Mouse (Mus musculus): Measurements from ENCODE around the gene Pram1. TPM values are rescaled to one million over a fixed set of nuclear protein-coding genes. Genes with fewer than 3 reads are reported as not detected.

Pram1 gene
- polyA plus RNA-seq, 1 experiment: not detected

DNA sequence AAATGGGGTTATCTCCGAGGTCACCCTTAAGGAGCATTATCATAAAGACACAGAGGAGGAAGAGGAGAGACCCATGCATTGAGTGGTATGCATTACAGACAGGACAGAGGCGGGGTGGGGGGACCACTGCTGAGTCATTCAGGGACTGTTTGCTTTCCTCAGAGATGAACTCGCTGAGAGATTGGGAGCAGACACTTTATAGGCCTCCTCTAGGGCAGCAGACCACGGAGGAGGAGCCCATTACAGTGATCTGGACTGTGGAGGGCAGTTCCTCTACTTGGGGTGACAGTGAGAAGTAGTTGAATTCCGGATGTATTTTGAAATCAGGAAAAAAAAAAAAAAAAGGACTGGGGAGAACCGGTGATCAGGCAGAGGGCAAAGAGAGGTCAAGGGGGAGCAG, 1.9 kb downstream of the Pram1 start:
- no peak for TF ChIP-seq GATA1 (IDR thresholded peaks at IDR 0.05; ENCODE audit: low read length)

DNA sequence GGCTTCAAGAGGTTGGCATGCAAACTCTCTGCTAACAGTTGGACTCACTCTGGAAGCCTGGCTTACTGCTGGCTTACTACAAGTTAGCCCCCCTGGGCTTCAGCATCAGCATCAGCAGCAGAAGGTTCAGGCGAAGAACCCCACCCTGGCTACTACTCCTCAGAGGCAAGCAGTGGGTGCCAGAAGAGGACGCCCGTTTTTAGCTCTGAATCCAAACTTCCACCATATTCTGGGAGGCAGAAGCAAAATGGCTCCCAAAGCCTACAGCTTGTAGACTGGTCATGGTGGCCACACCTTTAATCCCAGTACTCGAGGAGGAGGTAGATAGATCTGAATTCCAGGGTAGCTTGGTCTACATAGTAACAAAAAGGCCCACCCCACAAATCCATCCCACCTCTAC, 6.2 kb downstream of the Pram1 start:
- TF ChIP-seq GATA1 (IDR thresholded peaks at IDR 0.05; ENCODE audit: low read length): no peak

DNA sequence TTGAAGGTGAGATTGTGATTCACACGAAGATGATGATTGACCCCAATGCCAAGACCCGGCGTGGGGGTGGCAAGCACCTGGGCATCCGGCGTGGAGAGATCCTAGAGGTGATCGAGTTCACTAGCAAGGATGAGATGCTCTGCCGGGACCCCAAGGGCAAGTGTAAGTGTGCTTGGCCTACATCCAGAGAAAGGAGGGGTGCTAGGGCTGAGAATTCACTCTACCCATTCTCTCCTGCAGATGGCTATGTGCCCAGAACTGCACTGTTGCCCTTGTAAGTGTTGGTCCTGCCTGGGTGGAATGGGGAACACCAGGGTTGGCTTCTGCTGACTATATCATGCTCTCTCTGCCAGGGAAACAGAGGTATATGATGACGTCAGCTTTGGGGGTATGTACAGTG, 7.2 kb downstream of the Pram1 start:
- TF ChIP-seq GATA1 (IDR thresholded peaks at IDR 0.05; ENCODE audit: low read length): no peak

DNA sequence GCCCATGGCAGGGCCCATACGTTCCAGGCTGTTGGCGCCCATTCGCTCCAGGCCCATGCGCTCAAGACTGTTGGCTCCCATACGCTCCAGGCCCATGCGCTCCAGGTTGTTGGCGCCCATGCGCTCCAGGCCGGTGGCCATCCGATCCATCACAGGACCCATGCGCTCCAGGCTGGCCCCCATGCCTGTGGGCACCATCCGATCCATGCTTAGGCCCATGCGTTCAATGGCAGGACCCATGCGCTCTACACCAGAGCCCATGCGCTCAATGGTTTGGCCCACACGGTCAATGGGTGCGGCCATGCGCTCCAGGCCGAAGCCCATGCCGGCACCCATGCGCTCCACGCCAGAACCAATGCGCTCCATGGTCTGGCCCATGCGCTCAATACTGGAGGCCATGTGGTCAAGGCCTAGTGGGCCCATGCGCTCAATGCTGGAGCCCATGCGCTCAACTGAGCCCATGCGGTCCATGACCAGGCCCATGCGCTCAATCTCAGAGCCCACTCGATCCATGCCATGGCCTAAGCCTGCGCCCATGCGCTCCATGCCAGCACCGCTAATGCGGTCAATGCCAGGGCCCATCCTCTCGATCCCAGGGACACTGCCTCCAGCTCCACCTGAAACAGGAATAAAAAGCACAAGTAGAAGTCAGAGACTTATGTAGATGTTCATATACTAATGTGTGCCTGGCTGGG, 12.1 kb downstream of the Pram1 start:
- no peak for TF ChIP-seq GATA1 (IDR thresholded peaks at IDR 0.05; ENCODE audit: low read length)

DNA sequence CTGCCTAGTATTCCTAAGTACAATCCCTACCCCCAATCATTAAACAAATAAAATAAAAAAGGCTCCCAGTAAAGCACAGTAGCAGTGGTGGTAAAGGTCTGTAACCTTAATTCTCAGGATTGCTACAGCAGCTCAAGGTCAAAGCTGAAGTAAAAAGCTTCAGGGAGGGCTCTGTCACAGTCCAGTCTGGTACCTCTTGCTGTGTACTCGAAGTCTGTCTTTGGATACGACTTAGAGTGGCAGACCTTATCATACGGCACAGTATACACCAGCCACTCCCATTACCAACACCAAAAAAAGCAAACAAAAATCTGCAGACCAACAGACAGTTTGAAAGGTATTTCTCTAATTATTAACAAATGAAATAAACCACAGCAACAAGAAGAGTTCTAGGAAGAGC, 29.0 kb downstream of the Pram1 start:
- no peak for TF ChIP-seq GATA1 (IDR thresholded peaks at IDR 0.05; ENCODE audit: low read length)

DNA sequence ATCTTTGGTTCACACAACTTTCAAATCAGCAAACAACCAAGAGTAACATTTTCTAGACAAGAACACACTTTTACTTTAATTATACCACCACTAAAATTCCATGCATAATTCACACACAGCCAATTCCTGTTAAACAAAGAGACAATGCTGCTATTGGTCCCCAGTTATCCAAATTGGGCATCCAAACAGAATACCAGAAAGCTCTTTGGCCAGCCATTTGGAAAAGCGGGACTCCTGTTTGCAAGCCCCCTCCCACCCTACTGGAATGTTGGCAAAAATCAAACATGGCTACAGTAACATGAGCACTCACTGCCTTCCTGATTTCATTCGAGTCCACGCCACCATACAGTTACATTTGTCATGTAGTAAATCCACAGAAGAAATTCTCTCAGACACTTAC, 31.8 kb downstream of the Pram1 start:
- no peak for TF ChIP-seq GATA1 (IDR thresholded peaks at IDR 0.05; ENCODE audit: low read length)

DNA sequence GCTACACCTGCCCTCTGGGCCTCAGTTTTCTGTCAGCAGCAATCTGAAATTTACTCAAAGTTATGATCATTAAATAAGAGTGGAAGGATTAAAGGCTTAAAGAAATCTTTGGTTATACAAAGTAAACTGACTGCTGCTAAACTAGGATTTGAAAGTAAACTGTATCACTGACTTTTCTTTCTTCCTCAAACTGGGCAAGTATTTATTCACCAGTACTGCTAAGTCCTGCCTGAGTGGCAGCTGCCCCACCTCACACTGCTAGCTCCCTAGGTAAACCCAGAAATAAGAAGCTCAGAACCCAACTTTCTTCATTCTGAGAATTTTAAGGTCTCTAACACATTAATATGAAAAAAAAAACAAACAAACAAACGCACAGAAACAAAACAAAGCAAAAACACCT, 36.0 kb downstream of the Pram1 start:
- TF ChIP-seq GATA1 (IDR thresholded peaks at IDR 0.05; ENCODE audit: low read length): no peak

DNA sequence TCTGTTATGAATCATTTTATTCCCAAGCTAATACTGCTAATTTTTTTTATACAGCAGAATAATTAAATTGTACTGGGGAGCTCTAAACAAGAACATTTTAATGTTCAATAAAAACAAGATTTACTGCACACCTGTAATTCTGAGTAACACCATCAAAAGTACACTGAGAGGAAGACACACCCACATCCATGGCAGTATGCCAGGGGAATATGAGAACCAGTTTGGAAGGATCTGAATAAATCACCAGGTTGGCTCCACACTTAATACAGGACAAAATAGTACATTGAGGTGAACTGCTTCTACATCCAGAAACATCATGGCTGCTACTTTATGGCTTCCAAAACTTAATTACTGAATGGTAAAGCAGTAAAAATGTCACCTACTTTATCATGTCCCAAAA, 37.6 kb downstream of the Pram1 start:
- TF ChIP-seq GATA1 (IDR thresholded peaks at IDR 0.05; ENCODE audit: low read length): no peak

DNA sequence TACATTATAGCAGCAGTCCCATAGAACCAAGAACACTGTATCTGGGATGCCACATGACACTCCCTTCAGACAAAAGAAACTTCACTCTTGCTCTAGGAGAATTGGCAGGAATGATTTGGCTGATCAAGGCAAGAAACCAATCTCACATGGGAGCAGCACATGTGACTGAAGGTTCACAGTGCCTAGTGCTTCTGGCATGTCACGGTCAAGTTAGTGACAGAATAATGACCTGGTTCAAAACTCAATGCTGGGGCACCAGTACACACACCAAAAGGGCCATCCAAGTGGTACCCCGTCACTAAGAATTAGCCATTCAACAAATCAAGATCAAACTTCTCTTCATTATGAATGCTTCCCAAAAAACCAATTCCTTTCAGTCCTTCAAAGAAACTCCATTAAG, 38.2 kb downstream of the Pram1 start:
- no peak for TF ChIP-seq GATA1 (IDR thresholded peaks at IDR 0.05; ENCODE audit: low read length)

DNA sequence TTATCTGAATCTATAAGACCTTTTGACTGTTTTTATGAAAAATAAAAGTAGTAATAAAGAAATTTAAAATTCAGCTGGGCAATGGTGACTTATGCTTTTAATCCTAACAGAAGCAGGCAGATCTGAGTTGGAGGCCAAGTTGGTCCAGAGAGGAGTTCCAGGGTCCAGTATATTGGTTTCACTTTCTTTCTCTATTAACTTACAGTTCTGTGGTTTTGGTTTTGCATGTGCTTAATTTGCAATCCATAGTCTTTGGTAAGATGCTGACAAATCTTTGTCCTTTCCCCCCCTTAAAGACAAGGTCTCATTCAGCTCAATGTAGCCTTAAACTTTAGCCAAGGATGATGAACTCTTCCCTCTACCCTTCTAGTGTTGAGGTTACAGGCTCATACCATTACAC, 40.9 kb downstream of the Pram1 start:
- no peak for TF ChIP-seq GATA1 (IDR thresholded peaks at IDR 0.05; ENCODE audit: low read length)

DNA sequence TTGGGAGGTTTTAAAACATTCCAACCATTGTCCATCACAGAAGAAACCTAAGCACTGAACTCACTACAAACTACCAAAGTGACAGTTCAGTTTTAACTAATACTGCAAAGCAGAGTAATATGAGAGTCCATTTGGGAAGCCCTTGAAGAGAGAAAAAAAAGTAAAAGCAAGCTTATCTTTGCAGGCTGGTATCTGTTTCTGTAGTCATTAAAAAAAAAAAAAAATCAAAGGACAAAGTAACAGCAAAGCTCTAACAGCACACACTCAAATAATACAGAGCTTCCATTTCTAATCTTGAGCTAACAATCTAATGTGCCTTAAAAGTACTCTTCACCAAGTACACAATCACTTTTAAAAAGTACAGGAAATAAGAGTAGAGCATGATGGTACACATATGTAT, 43.9 kb downstream of the Pram1 start:
- TF ChIP-seq GATA1 (IDR thresholded peaks at IDR 0.05; ENCODE audit: low read length): no peak

DNA sequence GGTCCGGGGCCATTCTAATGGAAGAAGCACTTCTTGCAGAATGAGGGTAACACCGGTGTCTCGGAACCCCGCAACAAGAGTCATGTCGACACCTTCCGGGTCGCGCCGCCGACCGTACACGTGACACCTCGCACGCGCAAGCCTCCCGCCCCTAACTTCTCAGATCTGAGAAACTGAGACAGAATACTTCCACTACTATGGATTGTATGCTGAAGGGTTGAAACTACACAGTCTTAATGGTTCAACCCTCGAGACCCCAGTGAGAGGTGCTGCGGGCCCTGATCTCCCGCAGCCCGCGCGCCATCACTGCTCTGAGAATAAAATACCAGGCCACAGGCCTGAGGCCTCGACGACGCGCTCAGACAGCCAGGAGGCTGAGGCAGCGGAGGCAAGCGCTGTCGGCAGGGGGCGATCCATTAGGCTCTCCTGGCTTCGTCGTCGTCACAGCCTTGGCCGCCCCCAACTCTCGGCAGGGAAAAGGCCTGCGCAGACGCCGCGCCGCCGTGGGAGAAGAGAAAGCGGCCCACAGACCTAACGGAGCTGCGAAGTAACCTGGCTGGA, 46.9 kb downstream of the Pram1 start:
- no peak for TF ChIP-seq GATA1 (IDR thresholded peaks at IDR 0.05; ENCODE audit: low read length)

DNA sequence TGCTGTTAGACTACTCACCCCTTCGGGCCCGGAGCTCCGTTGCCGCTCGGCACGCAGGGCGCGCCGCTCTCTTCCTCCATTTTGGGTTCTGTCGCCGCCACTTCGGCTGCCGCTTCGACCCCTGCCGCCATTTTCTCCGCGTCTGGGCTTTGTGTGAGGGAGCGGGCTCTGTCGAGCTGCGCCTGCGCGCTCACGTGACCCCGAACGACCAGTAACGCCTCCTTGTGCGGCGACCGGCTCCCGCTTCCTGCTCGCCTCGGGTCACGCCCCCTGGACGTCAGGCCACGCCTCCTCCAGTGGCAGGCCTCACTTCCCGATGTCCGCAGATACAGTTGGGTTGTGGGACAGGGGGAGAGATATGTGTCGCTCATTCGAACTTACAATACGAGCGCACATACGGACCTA, 47.4 kb downstream of the Pram1 start:
- no peak for TF ChIP-seq GATA1 (IDR thresholded peaks at IDR 0.05; ENCODE audit: low read length)

DNA sequence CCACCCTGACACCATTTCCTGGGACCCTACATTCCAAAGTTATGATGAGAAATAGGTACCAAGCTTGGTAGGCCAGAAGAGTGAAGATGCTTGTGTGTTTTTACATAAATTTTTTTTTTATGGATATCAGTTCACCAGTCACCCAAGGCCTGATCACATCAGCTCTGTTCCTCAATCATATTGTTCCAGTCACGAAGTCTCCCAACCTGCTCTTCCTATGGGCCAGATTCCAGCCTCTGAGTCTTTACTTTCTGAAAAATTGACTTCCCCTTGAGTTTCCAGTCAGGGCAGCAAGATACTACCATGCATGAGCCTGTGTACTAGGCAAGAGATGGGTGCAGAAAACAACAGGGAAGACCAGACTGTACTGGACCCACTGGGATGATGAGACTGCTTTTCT, 48.9 kb downstream of the Pram1 start, which contains the start of gene Hnrnpm:
Hnrnpm (minus strand) TSS at position 101 of the 400 bp plus-strand sequence.
- no peak for TF ChIP-seq GATA1 (IDR thresholded peaks at IDR 0.05; ENCODE audit: low read length)

Other genes starting within 250 kb of the Pram1 start
- gene Zfp101, start 243.4 kb upstream of the Pram1 start, polyA plus RNA-seq (2012): 0.30 and 0.65 TPM in 2 replicates
- gene Actl9, start 205.2 kb upstream of the Pram1 start, polyA plus RNA-seq (2012): not detected in 2 replicates
- 0.02 TPM in 1 of 2 replicates, not detected in the other for gene Adamts10, start 113.9 kb upstream of the Pram1 start, polyA plus RNA-seq (2012)
- gene Myo1f, start 82.3 kb upstream of the Pram1 start, polyA plus RNA-seq (2012): not detected in 2 replicates
- gene Zfp414, start 9.0 kb upstream of the Pram1 start, polyA plus RNA-seq (2012): 134 and 140 TPM in 2 replicates
- 1,122 and 1,843 TPM in 2 replicates for gene Hnrnpm, start 48.8 kb downstream of the Pram1 start, polyA plus RNA-seq (2012)
- 19.8 and 42.0 TPM in 2 replicates for gene March2, start 80.6 kb downstream of the Pram1 start, polyA plus RNA-seq (2012)
- gene Rab11b, start 122.5 kb downstream of the Pram1 start, polyA plus RNA-seq (2012): 99.8 and 157 TPM in 2 replicates
- gene Angptl4, start 143.8 kb downstream of the Pram1 start, polyA plus RNA-seq (2012): not detected in 2 replicates
- gene Kank3, start 172.5 kb downstream of the Pram1 start, polyA plus RNA-seq (2012): 6.9 and 7.2 TPM in 2 replicates
- 1,425 and 5,080 TPM in 2 replicates for gene Rps28, start 186.5 kb downstream of the Pram1 start, polyA plus RNA-seq (2012)
- gene Ndufa7, start 186.5 kb downstream of the Pram1 start, polyA plus RNA-seq (2012): 678 and 952 TPM in 2 replicates
- 9.3 and 14.4 TPM in 2 replicates for gene Cd320, start 205.0 kb downstream of the Pram1 start, polyA plus RNA-seq (2012)
- not detected in 2 replicates for gene Gm7029, start 235.8 kb downstream of the Pram1 start, polyA plus RNA-seq (2012)